Mouse (Mus musculus) liver, adult 2 months (tissue): Measurements from ENCODE around the gene Rnf10. TPM values are rescaled to one million over a fixed set of nuclear protein-coding genes. Genes with fewer than 3 reads are reported as not detected.

Experiments
- DNase-seq: peaks from one replicate; pipeline ENCODE4 v3.0.0-alpha.2; 2011; ENCODE audit warnings: low read depth, low spot score; ENCODE audit errors: extremely low read depth
- H3K27ac ChIP-seq: fragments of 200-500 bp; replicated peaks from 2 replicates; pipeline ENCODE4 v1.5.1; 2012; ENCODE audit warnings: low read depth, mild to moderate bottlenecking, control low read depth, inconsistent platforms, low read length; ENCODE audit not compliant: insufficient read depth
- H3K27me3 ChIP-seq: fragments of 200-500 bp; 2 replicates; pipeline ENCODE4 v1.6.1; 2012; ENCODE audit warnings: mild to moderate bottlenecking, moderate library complexity, low read length, inconsistent platforms; ENCODE audit not compliant: control insufficient read depth, insufficient read depth
- H3K36me3 ChIP-seq: fragments of 200-500 bp; 2 replicates; pipeline ENCODE4 v1.6.1; 2012; ENCODE audit warnings: low read length, inconsistent platforms; ENCODE audit not compliant: control insufficient read depth, insufficient read depth
- H3K4me1 ChIP-seq: fragments of 200-500 bp; 2 replicates; pipeline ENCODE4 v1.6.1; 2011; ENCODE audit warnings: low read length; ENCODE audit not compliant: control insufficient read depth, insufficient read depth
- H3K4me3 ChIP-seq: fragments of 200-500 bp; 2 replicates; pipeline ENCODE4 v1.5.1; 2011; ENCODE audit warnings: low read depth, mild to moderate bottlenecking, control low read depth, low read length, moderate library complexity; ENCODE audit not compliant: insufficient read depth
- H3K79me2 ChIP-seq: fragments of 200-500 bp; 2 replicates; pipeline ENCODE4 v1.6.1; 2012; ENCODE audit warnings: inconsistent platforms, mild to moderate bottlenecking, low read length, moderate library complexity; ENCODE audit not compliant: control insufficient read depth, insufficient read depth
- H3K9ac ChIP-seq: fragments of 200-500 bp; 2 replicates; pipeline ENCODE4 v1.6.1; 2012; ENCODE audit warnings: low read depth, mild to moderate bottlenecking, control low read depth, inconsistent platforms, low read length
- CTCF ChIP-seq: fragments of 200-500 bp; IDR thresholded peaks from 2 replicates; pipeline ENCODE4 v1.5.1; 2011; ENCODE audit warnings: low read depth, low read length, control low read depth
- POLR2A ChIP-seq: fragments of 200-500 bp; IDR thresholded peaks from 2 replicates; pipeline ENCODE4 v1.6.1; 2011; ENCODE audit warnings: low read length, control low read depth; ENCODE audit not compliant: insufficient read depth; ENCODE audit errors: extremely low read depth
- WGBS: fragments of 180-500 bp; shearing (Covaris S2); methylation state at CpG from one replicate; pipeline ENCODE4 v1.1.7; 2018; 5-methylcytosine and 5-hydroxymethylcytosine counted together
- polyA plus RNA-seq: library from polyadenylated mRNA; depleted of rRNA; stranded (reverse); fragments of >200 nt; gene quantifications from 2 replicates; pipeline ENCODE4 v1.2.3, GENCODE M21; 2012
- total RNA-seq: library from RNA; depleted of rRNA; stranded (reverse); fragments of >200 nt; gene quantifications from 2 replicates; pipeline ENCODE4 v1.2.3, GENCODE M21; 2014

Gene Rnf10
- total and polyA plus RNA-seq, 2 experiments, result 32.1 to 79.2 TPM

GRCm38 (mm10) chr5:115214864-115215263 lies 57.8 kb downstream of the Rnf10 start:
- no peak for DNase-seq
- Histone ChIP-seq H3K79me2 (no peaks in the 10 kb centered on the region), H3K9ac (no peak overlapping the region), H3K27me3 (peaks cover 13% of the 10 kb centered on the region), H3K4me1 (no peaks in the 10 kb centered on the region), H3K27ac (no peak overlapping the region), H3K4me3 (peak overlapping the region; percentile 22; the same call in 1 of the 2 replicates), H3K36me3 (no peaks in the 10 kb centered on the region)
- 4% methylated on average over 17 of the region's 17 CpGs for WGBS
- TF ChIP-seq CTCF (no peak), POLR2A (no peak)

- Histone ChIP-seq H3K79me2 (no peaks in the 10 kb centered on the region), H3K4me3 (no peak overlapping the region), H3K27ac (no peak overlapping the region), H3K36me3 (no peaks in the 10 kb centered on the region), H3K27me3 (peaks cover 13% of the 10 kb centered on the region), H3K9ac (no peak overlapping the region), H3K4me1 (no peaks in the 10 kb centered on the region)
- TF ChIP-seq POLR2A (no peak), CTCF (no peak)
- DNase-seq, result no peak
- 64% methylated on average over 4 of the region's 4 CpGs for WGBS
Observed at GRCm38 (mm10) chr5:115212861-115213260, 59.8 kb downstream of the Rnf10 start.

- no peaks in the 10 kb centered on the region for H3K79me2 ChIP-seq
- no peaks in the 10 kb centered on the region for H3K4me1 ChIP-seq
- no peak for TF ChIP-seq POLR2A
- no peak for TF ChIP-seq CTCF
- DNase-seq, result no peak
- no peaks in the 10 kb centered on the region for H3K36me3 ChIP-seq
- no peak overlapping the region for H3K9ac ChIP-seq
- peaks cover 13% of the 10 kb centered on the region for H3K27me3 ChIP-seq
- 84% methylated on average over 9 of the region's 9 CpGs for WGBS
- no peak overlapping the region for H3K27ac ChIP-seq
- H3K4me3 ChIP-seq, result no peak overlapping the region
Observed at GRCm38 (mm10) chr5:115212451-115212850, 60.2 kb downstream of the Rnf10 start.

GRCm38 (mm10) chr5:115210380-115210779 lies 62.3 kb downstream of the Rnf10 start:
- no peak overlapping the region for H3K4me3 ChIP-seq
- H3K4me1 ChIP-seq, result no peaks in the 10 kb centered on the region
- peaks cover 7% of the 10 kb centered on the region for H3K27me3 ChIP-seq
- no peak for DNase-seq
- no peaks in the 10 kb centered on the region for H3K36me3 ChIP-seq
- H3K27ac ChIP-seq, result no peak overlapping the region
- 14% methylated on average over 1 of the region's 1 CpGs for WGBS
- H3K79me2 ChIP-seq, result no peaks in the 10 kb centered on the region
- H3K9ac ChIP-seq, result no peak overlapping the region
- TF ChIP-seq CTCF (peak; percentile 79), POLR2A (no peak)

GRCm38 (mm10) chr5:115208601-115209000 lies 64.1 kb downstream of the Rnf10 start:
- Histone ChIP-seq H3K27me3 (peaks cover 9% of the 10 kb centered on the region; the same call in 1 of the 2 replicates), H3K36me3 (no peaks in the 10 kb centered on the region), H3K27ac (no peak overlapping the region), H3K79me2 (no peaks in the 10 kb centered on the region), H3K4me1 (peaks cover 7% of the 10 kb centered on the region; the same call in 1 of the 2 replicates), H3K9ac (no peak overlapping the region), H3K4me3 (no peak overlapping the region)
- TF ChIP-seq CTCF, result no peak
- TF ChIP-seq POLR2A, result no peak
- WGBS, result 75% methylated on average over 5 of the region's 5 CpGs
- no peak for DNase-seq

GRCm38 (mm10) chr5:115207892-115208291 lies 64.8 kb downstream of the Rnf10 start:
- H3K79me2 ChIP-seq, result no peaks in the 10 kb centered on the region
- no peak for DNase-seq
- TF ChIP-seq CTCF (no peak), POLR2A (no peak)
- no peak overlapping the region for H3K4me3 ChIP-seq
- H3K27me3 ChIP-seq, result peaks cover 9% of the 10 kb centered on the region; the same call in 1 of the 2 replicates
- peaks cover 7% of the 10 kb centered on the region; the same call in 1 of the 2 replicates for H3K4me1 ChIP-seq
- no peaks in the 10 kb centered on the region for H3K36me3 ChIP-seq
- 26% methylated on average over 12 of the region's 16 CpGs for WGBS
- H3K9ac ChIP-seq, result no peak overlapping the region
- no peak overlapping the region for H3K27ac ChIP-seq
